Mouse (Mus musculus) brain, embryonic 14.5 days (tissue): Measurements from ENCODE around the gene Prmt3.

ENCODE experiments used
- CTCF ChIP-seq: fragments of 200-500 bp; IDR thresholded peaks from 2 replicates; pipeline ENCODE4 v1.5.1; 2012; ENCODE audit warnings: inconsistent platforms, mild to moderate bottlenecking, moderate library complexity, borderline replicate concordance; ENCODE audit not compliant: insufficient read depth, insufficient read length; ENCODE audit errors: extremely low read depth
- POLR2A ChIP-seq: fragments of 200-500 bp; IDR thresholded peaks from 2 replicates; pipeline ENCODE4 v1.6.1; 2012; ENCODE audit warnings: mild to moderate bottlenecking, inconsistent platforms, borderline replicate concordance; ENCODE audit not compliant: poor library complexity, insufficient read depth, insufficient read length, severe bottlenecking; ENCODE audit errors: extremely low read depth

- TF ChIP-seq CTCF (no peak), POLR2A (no peak)
These were observed 49.8 kb downstream of the Prmt3 start for GRCm38 (mm10) chr7:49827920-49828319.
